Mouse (Mus musculus) left cerebral cortex, adult 2 months (tissue): ENCODE results near the gene Tpst1. TPM values are rescaled to one million over a fixed set of nuclear protein-coding genes. Genes with fewer than 3 reads are reported as not detected.
A peak's percentile ranks its signal among the peaks of the same experiment; 100 is the strongest.

Experiments
- DNase-seq, 2 experiments: peaks; one replicate each; pipeline ENCODE4 v3.0.0; 2021 to 2022; ENCODE audit warnings: low spot score in 2 of 2, mixed read lengths in 1 of 2; ENCODE audit errors: extremely low spot score in 1 of 2
- H3K27ac ChIP-seq: fragments of 200-600 bp; 2 replicates; pipeline ENCODE4 v1.8.1; 2022
- H3K4me3 ChIP-seq: fragments of 200-600 bp; 2 replicates; pipeline ENCODE4 v1.8.1; 2022
- CTCF ChIP-seq: fragments of 200-600 bp; IDR thresholded peaks from 2 replicates; pipeline ENCODE4 v1.8.1; 2022; ENCODE audit warnings: antibody characterized with exemption, mild to moderate bottlenecking, moderate library complexity
- intact Hi-C: fragments of 180-260 bp; cut with DNase I; formaldehyde crosslinking; loops from one replicate; pipeline ENCODE4 v1.15.1; 2025
- total RNA-seq, 2 experiments: library from RNA; stranded (reverse); gene quantifications; 2 replicates each; pipeline ENCODE4 v1.2.3; 2021

Gene Tpst1
- total RNA-seq, 2 experiments from 2014 or later = 34.0 to 34.1 TPM

GRCm38 (mm10) chr5:130101724-130102123 lies 28.6 kb downstream of the Tpst1 start:
- Histone ChIP-seq H3K4me3 (no peak overlapping the region), H3K27ac (no peak overlapping the region)
- intact Hi-C loops = no loop called here
- no peak for TF ChIP-seq CTCF
- no peak for DNase-seq

- TF ChIP-seq CTCF = no peak
- Histone ChIP-seq H3K27ac (no peak overlapping the region), H3K4me3 (no peak overlapping the region)
- intact Hi-C loops = no loop called here
- no peak for DNase-seq
Observed at GRCm38 (mm10) chr5:130109348-130109747, 36.2 kb downstream of the Tpst1 start.

GRCm38 (mm10) chr5:130110632-130111464 lies 37.7 kb downstream of the Tpst1 start:
- no peak for DNase-seq
- H3K27ac ChIP-seq = peak overlapping the region; percentile 48; the same call in 1 of the 2 replicates
- H3K4me3 ChIP-seq = no peak overlapping the region
- no peak for TF ChIP-seq CTCF
- intact Hi-C loops = no loop called here

GRCm38 (mm10) chr5:130112653-130113052 lies 39.5 kb downstream of the Tpst1 start:
- Histone ChIP-seq H3K27ac (no peak overlapping the region), H3K4me3 (no peak overlapping the region)
- no peak for DNase-seq
- no peak for TF ChIP-seq CTCF
- intact Hi-C loops = no loop called here

GRCm38 (mm10) chr5:130116116-130116515 lies 43.0 kb downstream of the Tpst1 start:
- DNase-seq = no peak
- intact Hi-C loops = no loop called here
- no peak for TF ChIP-seq CTCF
- Histone ChIP-seq H3K4me3 (no peak overlapping the region), H3K27ac (peak overlapping the region; percentile 53; the same call in 1 of the 2 replicates)

GRCm38 (mm10) chr5:130116857-130117256 lies 43.7 kb downstream of the Tpst1 start:
- Histone ChIP-seq H3K27ac (no peak overlapping the region), H3K4me3 (no peak overlapping the region)
- no peak for DNase-seq
- no peak for TF ChIP-seq CTCF
- intact Hi-C loops = no loop called here

- intact Hi-C loops = no loop called here
- no peak overlapping the region for H3K4me3 ChIP-seq
- H3K27ac ChIP-seq = no peak overlapping the region
- no peak for DNase-seq
- no peak for TF ChIP-seq CTCF
Observed at GRCm38 (mm10) chr5:130117932-130118331, 44.8 kb downstream of the Tpst1 start.

GRCm38 (mm10) chr5:130119236-130119635 lies 46.1 kb downstream of the Tpst1 start:
- no peak for TF ChIP-seq CTCF
- DNase-seq = no peak
- Histone ChIP-seq H3K27ac (no peak overlapping the region), H3K4me3 (no peak overlapping the region)
- intact Hi-C loops = no loop called here

- Histone ChIP-seq H3K4me3 (no peak overlapping the region), H3K27ac (no peak overlapping the region)
- intact Hi-C loops = no loop called here
- no peak for TF ChIP-seq CTCF
- DNase-seq = no peak
Observed at GRCm38 (mm10) chr5:130120070-130120736, 47.1 kb downstream of the Tpst1 start.

- intact Hi-C loops = no loop called here
- no peak overlapping the region for H3K4me3 ChIP-seq
- no peak for DNase-seq
- no peak for TF ChIP-seq CTCF
- no peak overlapping the region for H3K27ac ChIP-seq
Observed at GRCm38 (mm10) chr5:130120904-130121303, 47.8 kb downstream of the Tpst1 start.

- Histone ChIP-seq H3K27ac (no peak overlapping the region), H3K4me3 (no peak overlapping the region)
- DNase-seq = no peak
- TF ChIP-seq CTCF = no peak
- intact Hi-C loops = no loop called here
Observed at GRCm38 (mm10) chr5:130122355-130122754, 49.2 kb downstream of the Tpst1 start.

- H3K4me3 ChIP-seq = no peak overlapping the region
- DNase-seq = no peak
- intact Hi-C loops = no loop called here
- no peak overlapping the region for H3K27ac ChIP-seq
- TF ChIP-seq CTCF = no peak
Observed at GRCm38 (mm10) chr5:130124271-130124670, 51.1 kb downstream of the Tpst1 start.
